Mouse (Mus musculus) kidney, adult 8-10 months (tissue): Measurements from ENCODE around the gene Frrs1l.

Source experiments
- DNase-seq, 2 experiments: peaks; one replicate each; pipeline ENCODE4 v3.0.0; 2022

Gene Frrs1l

GRCm38 (mm10) chr4:56912382-56913001 is 77.7 kb downstream of the Frrs1l start:
- DNase-seq: no peak

GRCm38 (mm10) chr4:56909568-56909967 is 80.6 kb downstream of the Frrs1l start:
- no peak for DNase-seq

GRCm38 (mm10) chr4:56907671-56908070 is 82.5 kb downstream of the Frrs1l start:
- no peak for DNase-seq
